Mouse (Mus musculus): Measurements from ENCODE around the gene Gm10722.
A peak's percentile ranks its signal among the peaks of the same experiment; 100 is the strongest.
"Not testable (repeated sequence)": the region's sequence is repeated elsewhere in the genome, so short reads cannot be mapped to it uniquely, and the experiment has no call there.

The Gm10722 gene

GRCm38 (mm10) chr9:3025653-3026052, 24.9 kb downstream of the Gm10722 start:
- DNase-seq (ENCODE audit: low read depth), result not testable (repeated sequence)

GRCm38 (mm10) chr9:3026136-3026535, 25.4 kb downstream of the Gm10722 start:
- not testable (repeated sequence) for DNase-seq (ENCODE audit: low read depth)

DNA sequence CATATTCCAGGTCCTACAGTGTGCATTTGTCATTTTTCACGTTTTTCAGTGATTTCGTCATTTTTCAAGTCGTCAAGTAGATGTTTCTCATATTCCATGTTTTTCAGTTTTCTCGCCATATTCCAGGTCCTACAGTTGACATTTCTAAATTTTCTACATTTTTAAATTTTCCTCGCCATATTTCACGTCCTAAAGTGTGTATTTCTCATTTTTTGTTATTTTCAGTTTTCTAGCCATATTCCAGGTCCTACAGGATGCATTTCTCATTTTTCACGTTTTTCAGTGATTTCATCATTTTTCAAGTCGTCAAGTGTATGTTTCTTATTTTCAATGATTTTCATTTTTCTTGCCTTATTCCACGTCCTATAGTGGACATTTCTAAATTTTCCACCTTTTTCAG, 26.0 kb downstream of the Gm10722 start:
- DNase-seq (ENCODE audit: low read depth), result not testable (repeated sequence)

DNA sequence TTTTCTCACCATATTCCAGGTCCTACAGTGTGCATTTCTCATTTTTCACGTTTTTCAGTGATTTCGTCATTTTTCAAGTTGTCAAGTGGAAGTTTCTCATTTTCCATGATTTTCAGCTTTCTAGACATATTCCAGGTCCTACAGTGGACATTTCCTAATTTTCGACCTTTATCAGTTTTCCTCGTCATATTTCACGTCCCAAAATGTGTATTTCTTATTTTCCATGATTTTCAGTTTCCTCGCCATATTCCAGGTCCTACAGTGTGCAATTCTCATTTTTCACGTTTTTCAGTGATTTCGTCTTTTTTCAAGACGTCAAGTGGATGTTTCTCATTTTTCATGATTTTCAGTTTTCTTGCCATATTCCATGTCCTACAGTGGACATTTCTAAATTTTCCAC, 26.5 kb downstream of the Gm10722 start:
- peak; percentile 69 for DNase-seq (ENCODE audit: low read depth)

DNA sequence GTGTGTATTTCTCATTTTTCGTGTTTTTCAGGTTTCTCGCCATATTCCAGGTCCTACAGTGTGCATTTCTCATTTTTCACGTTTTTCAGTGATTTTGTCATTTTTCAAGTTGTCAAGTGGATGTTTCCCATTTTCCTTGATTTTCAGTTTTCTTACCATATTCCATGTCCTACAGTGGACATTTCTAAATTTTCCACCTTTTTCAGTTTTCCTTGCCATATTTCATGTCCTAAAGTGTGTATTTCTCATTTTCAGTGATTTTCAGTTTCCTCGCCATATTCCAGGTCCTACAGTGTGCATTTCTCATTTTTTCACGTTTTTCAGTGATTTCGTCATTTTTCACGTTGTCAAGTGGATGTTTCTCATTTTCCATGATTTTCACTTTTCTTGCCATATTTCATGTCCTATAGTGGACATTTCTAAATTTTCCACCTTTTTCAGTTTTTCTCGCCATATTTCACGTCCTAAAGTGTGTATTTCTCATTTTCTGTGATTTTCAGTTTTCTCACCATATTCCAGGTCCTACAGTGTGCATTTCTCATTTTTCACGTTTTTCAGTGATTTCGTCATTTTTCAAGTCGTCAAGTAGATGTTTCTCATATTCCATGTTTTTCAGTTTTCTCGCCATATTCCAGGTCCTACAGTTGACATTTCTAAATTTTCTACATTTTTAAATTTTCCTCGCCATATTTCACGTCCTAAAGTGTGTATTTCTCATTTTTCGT, 28.7 kb downstream of the Gm10722 start:
- not testable (repeated sequence) for DNase-seq (ENCODE audit: low read depth)

- DNase-seq (ENCODE audit: low read depth), result peak; percentile 91
Measured at GRCm38 (mm10) chr9:3030677-3031318, 30.1 kb downstream of the Gm10722 start.

DNA sequence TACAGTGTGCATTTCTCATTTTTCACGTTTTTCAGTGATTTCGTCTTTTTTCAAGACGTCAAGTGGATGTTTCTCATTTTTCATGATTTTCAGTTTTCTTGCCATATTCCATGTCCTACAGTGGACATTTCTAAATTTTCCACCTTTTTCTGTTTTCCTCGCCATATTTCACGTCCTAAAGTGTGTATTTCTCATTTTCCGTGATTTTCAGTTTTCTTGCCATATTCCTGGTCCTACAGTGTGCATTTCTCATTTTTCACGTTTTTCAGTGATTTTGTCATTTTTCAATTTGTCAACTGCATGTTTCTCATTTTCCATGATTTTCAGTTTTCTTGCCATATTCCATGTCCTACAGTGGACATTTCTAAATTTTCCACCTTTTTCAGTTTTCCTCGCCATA, 33.6 kb downstream of the Gm10722 start, which contains the start of gene Gm17535:
Gm17535 (plus strand) TSS at position 301 of the 400 bp plus-strand sequence.
- not testable (repeated sequence) for DNase-seq (ENCODE audit: low read depth)

DNA sequence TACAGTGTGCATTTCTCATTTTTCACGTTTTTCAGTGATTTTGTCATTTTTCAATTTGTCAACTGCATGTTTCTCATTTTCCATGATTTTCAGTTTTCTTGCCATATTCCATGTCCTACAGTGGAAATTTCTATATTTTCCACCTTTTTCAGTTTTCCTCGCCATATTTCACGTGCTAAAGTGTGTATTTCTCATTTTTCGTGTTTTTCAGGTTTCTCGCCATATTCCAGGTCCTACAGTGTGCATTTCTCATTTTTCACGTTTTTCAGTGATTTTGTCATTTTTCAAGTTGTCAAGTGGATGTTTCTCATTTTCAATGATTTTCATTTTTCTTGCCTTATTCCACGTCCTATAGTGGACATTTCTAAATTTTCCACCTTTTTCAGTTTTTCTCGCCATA, 35.9 kb downstream of the Gm10722 start, which contains the start of gene Gm10715:
Gm10715 (plus strand) TSS at position 301 of the 400 bp plus-strand sequence.
- not testable (repeated sequence) for DNase-seq (ENCODE audit: low read depth)

DNA sequence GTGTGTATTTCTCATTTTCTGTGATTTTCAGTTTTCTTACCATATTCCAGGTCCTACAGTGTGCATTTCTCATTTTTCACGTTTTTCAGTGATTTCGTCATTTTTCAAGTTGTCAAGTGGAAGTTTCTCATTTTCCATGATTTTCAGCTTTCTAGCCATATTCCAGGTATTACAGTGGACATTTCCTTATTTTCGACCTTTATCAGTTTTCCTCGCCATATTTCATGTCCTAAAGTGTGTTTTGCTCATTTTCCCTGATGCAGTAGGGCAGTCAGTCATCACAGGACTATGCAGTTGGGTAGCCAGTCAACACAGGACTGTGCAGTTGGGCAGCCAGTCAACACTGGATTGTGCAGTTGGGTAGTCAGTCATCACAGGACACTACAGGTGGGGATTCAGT, 37.4 kb downstream of the Gm10722 start:
- DNase-seq (ENCODE audit: low read depth), result peak; percentile 21

All from 416B (cell line).